Mouse (Mus musculus) embryo, embryonic 11 days (tissue): ENCODE measurements at regions not wholly inside any gene's neighbourhood (a gene's known extent, or its start where the extent isn't known, plus 50 kb on each side); places are given as distances from the start of the nearest gene placed in this dataset.
"Not testable (repeated sequence)": the region's sequence is repeated elsewhere in the genome, so short reads cannot be mapped to it uniquely, and the experiment has no call there.

Experiments
- DNase-seq: peaks from one replicate; pipeline ENCODE4 v3.0.0-alpha.2; 2015

DNA sequence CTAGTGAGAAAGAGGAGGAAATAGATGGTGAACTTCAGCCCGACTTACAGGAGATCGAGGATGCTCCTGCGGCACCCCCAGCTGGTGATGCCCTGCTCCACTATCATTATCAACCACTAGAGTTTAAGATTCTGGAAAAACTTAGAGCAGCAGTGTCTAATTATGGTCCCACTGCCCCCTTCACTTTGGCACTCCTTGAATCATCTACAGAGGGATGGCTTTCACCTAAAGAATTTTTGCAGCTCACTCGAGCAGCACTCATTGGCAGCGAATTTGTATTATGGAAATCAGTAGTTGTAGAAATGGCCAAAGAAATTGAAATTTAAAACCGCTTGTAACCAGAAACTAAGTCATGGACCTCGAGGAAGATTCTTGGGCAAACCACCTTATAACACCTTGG lies 1229.1 kb upstream of the Arrdc3 start:
- DNase-seq: no peak

DNA sequence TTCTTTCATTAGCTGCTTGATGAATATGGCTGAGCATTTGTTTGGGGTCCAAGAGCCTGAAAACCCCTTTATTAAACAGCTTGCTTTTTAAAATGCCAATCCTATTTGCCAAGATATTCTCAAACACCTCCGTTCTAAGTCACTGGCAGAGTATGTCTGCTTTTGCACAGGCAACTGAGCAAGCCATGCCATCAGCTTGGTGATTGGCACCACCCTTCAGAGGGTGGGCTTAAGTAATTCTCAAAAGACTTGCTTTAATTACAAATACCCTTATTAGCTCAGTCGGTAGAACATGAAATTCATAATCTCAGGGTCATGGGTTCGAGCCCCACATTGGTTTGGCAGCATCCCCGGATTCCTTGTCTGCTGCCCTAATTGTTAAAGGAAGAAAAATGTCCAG lies 1228.5 kb upstream of the Arrdc3 start:
- no peak for DNase-seq

DNA sequence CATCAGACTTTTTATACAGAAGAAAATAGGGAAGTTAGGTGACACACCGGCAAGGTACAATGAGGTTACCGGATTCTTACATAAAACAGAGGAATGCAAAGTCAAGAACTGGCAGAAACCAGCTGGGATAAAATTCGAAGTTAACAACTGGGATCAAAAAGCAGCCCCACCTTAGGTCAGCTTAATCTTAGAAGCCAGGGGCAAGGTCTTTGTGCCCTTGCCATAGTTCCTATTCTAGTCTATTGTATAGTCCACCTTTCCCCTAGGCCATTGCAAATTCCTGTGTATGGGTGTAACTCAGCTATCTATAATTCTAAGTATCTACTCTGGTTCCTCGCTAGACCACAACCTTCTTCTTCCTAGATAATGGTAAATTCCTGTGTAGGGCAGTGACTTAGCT lies 1214.4 kb upstream of the Arrdc3 start:
- not testable (repeated sequence) for DNase-seq

DNA sequence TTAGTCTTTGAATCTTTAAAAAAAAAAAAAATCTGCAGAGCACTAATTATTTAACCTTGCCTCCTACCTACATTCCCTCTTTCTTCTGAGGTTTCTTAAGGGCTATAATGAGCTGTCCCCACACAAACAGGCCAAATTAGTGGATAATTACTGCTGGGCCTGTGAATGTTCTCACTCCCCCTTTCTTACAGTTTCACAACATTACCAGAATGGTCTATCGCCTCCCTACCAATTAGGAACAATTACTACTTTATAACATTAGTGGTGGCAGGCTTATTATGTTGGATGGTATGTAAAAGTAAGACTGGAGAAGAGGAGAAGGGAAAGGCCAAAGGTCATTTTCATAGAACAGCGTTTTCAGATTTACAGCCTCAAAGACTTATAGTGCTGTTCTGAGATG lies 1209.8 kb upstream of the Arrdc3 start:
- DNase-seq: peak; percentile 1

DNA sequence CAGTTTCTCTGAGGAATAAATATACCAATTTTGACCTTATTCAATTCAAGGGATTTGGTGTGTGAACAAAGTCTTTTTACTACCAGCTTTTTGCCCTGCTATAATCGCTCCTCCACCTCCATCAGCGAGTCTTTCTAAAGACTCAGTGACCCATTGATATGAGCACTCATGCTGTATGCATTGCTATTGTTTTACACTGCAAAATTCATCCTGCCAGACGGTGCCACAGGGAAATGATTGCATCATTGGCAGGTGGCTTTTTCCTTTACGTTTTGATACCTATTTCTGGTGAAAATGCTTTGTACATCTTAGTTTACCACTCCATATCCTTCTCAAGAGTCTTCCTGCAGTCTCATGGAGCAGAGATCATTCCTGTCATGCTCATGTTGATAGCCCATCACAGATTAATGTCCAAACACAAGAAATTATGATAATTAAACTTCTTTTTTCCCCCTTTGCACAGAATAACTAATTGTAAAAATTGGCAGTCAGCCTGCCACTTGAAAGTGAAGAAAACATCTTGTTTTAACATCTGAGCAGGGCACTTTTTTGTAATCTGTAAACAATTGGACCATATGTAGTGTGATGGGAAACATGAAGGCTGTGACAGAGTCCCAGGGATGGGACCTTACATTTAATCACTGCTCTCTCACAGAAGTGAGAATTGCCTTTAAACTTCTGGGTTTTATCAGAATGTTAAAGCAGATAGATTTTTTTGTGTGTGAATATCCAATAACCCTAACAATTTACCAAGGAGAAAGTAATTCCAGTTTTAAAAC lies 1185.1 kb upstream of the Arrdc3 start:
- DNase-seq: no peak

DNA sequence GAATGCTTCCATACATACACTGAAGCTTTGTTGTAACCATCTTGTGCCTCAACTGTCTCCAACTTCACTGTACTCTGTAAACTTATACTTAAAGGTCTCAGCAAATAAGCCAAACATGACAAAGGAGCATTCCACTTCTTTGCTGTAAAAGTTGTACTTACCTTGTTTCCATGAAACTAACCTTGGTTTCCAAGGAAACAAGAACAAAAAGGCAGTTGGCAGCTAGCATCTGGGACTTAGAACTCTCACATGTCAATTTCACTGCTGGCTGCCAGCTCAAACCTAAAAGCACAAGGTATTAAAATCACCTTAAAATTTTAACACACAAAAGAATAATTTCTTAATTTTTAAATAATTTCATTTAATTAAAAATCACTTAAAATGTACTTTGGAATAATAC lies 1183.7 kb upstream of the Arrdc3 start:
- DNase-seq: peak; percentile 1
